Mouse (Mus musculus) layer of hippocampus, postnatal 10 days (tissue): ENCODE measurements around the gene Gm9913. TPM values are rescaled to one million over a fixed set of nuclear protein-coding genes. Genes with fewer than 3 reads are reported as not detected.

Source experiments
- DNase-seq, 2 experiments: peaks; one replicate each; pipeline ENCODE4 v3.0.0; 2021; ENCODE audit warnings: low spot score in 2 of 2
- total RNA-seq, 2 experiments: library from RNA; stranded (reverse); gene quantifications; 2 replicates each; pipeline ENCODE4 v1.2.3; 2021

Gm9913 gene
- total RNA-seq, 2 experiments from 2014 or later: 0.16 to 0.22 TPM

DNA sequence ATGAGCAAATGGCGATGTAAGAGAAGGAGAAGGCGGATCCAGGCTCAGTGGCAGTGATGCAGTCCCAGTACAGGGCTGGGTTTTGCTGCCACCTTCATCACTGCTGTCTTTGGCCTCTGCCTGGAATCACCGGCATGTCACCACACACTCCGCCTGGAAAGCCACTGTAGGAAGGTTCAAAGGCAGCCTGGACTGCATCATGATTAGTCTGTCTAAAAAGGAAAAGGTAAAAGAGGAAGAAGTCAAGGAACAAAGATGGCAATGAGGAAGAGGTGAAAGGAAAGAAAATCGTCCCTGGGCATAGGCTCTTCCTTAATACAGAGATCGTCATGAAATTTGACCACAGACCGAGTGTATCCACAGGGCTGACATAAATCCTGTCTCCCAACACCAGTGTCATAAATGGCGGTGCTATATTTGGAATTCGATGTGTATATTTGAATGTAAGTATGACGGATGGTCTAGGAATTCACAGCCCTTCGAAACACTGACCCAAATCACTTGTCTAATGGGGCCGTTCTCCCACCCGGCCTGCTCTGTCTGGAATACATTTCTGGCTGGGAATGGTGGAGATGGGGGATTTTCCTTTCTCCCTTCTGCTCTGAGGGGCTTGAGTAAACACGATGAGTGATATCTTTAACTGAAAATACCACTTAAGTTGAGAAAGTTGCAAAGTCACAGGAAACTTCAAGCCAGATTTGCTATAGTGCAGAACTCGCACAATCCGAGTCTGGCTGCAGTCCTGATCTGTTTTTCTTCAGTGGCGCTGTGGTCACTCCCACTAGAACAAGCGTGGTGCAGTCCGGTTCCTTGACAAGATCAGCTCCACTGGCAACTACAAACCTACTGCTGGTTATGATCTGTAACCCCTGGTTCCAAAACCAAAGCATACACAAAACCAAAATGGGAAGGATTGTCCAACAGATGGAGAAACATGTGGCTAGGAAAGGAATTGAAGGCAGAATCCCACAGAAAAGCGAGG is 9.8 kb upstream of the Gm9913 start:
- DNase-seq: no peak

DNA sequence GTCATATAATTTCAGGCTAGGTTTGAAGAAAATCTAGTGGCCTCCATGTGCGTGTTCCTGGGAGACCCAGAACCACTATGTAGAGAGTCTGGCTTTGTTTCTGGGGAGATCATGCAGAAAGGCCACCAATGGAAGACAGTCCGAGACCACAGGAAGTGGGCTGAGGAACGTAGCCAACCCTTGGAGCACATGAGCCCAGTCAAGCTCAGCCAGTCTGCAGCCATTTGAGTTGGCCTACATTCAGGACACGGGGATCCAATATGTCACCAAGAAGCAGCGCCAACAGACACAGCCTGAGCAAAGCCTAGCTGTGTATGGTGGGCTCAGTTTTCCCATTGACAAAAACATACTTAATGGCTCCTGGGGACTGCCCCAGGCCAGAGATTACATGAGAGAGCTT is 8.2 kb upstream of the Gm9913 start:
- peak; percentile 41 to 49 for DNase-seq

DNA sequence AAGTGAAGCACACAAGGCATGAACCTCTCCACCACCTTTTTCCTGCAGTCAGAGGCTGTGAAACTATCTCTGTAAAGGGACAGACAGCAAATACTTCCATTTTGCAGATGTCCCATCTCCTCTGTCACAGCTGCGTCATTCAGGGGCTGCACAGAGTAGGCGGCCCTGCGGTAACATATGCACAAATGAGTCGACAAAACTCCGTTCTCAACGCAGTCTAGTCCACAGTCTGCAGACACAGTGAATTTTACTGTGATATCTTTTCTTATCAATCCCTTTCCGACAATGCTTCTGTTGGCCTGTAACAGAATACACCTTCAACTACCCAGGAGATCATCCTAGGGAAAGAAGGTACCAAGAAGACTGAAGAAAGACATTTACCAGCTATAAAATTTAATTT is 6.7 kb upstream of the Gm9913 start:
- DNase-seq: no peak

DNA sequence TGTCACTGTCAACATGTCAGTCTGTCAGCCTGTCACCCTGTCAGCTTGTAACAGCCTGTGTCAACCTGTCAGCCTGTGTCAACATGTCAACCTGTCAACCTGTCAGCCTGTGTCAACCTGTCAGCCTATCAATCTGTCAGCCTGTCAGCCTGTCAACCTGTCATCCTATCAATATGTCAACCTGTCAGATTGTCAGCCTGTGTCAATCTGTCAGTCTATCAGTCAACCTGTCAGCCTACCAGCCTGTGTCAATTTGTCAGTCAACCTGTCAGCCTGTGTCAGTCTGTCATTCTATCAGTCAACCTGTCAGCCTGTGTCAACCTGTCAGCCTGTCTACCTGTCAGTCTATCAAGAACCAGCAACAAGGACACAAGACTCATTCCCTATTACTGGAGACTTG is 3.4 kb upstream of the Gm9913 start:
- DNase-seq: no peak

DNA sequence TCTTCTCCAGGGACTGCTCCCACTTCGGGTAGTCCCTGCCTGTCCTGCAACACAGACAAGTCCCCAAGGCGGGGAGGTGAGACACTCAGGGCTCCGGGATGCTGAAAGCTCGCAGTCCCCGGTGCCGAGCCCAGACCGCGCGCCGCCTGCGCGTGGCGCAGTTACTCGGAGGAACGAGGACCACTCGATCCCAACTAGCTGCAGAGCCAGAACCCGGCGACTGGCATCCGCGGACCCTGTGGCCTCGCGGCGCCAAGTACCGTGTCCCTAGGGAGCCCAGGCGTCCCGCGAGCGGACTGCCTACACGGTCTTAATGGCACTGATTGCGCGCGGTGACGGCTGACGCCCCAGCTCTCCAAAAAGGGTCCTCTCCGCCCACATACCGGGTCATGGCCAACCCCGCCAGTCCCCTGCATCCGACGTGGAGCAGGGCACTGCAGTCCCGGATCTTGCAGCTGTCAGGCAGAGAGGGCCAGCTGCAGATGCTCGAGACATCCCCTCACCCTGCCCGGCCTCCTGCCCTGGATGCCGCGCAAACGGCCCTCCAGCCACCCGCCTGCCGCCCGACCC is 942 bp downstream of the Gm9913 start:
- peak; percentile 68 to 74 for DNase-seq

DNA sequence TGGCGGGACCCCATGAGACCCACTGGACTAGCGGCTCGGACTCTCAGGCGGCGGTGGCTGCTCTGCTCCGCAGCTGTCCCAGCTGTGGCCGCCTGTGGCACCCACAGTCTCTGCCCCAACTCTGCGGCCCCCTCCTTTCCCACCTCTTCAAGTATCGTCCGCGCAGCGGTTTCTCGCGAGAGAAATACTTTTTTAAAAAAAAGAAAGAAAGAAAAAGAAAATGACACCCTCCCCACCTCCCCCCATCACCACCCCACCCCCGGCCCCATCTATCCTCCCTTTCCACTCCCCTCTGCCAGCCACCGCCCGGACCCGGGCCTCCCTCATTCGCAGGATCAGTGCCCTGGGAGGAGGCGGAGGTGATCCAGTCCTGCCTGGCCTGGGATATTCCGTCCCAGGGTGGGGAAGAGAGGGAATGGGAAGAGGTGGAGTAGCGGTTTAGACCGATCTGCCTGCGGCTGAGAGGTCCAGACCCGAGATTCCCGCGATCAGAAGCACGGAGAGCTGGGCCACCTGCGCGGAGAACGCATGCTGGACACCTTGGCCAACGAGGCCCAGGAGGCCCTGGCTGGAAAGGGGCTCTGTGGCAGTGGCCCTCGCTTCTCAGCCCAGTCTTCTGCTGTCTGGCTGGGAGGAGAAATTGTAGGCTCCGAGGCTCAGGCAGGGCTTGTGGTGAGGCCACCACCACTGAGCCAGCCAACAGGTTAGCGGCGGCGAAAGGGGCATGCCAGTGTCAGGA is 1.6 kb downstream of the Gm9913 start:
- peak in 1 of 2 experiments; percentile 69 for DNase-seq

DNA sequence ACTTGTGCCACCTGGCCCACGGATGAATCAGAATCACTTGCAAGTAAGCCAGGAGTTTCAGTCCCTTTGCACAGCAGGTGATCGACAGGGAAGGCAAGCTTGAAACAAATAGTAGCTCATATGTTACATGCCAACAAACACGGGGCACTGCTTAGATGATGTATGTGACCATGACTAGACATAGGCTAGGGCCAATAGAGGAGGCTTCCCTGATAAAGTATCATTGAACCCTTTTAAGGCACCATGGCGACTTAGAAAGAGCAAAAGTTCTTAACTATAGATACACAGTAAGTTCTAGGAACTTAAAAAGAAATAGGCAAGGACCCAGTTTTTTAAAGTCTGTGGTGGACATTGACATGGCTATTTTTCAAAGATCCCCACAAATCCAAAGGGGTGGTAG is 3.0 kb downstream of the Gm9913 start, which contains the start of gene Fbn1:
Gene Fbn1, minus strand, starts transcription at position 101 of the 400 bp plus-strand sequence.
- DNase-seq: no peak

DNA sequence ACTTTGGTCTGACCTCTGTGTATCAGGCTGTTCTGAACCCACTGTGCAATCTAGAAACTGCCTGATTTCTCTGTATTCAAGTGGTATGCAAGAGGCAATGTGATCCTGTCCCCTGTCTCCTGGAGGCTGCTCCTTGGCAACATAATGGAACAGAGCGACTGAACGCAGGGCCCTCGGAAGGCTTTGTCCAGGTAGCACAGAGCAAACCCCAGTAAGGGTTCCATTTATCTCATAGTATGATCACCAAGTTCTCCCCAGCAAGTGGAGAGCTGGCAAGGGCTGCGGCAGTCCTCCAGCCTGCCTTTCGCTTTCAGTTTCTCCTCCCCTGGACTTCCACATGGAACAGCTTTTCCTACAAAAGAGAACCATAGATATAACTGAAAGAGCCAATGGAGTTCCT is 3.5 kb downstream of the Gm9913 start:
- DNase-seq: no peak

DNA sequence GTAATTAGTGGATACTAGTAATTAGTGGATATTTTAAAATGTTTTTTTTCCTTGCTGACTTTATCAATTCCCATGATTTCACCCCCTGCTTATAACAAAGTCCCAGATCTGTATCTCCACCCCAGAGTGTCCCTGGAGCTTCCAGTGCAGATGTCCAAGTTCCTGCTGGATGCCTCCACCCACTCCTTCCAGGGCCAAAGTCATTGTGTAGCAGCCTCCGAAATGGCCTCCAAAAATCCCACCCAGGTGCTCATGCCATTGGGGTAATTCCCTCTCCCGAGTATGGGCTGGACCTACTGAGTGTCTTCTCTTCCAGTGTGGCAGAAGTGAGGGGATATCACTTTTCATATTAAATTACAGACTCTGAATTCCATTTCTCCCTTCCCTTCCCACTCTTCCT is 5.9 kb downstream of the Gm9913 start:
- no peak for DNase-seq

DNA sequence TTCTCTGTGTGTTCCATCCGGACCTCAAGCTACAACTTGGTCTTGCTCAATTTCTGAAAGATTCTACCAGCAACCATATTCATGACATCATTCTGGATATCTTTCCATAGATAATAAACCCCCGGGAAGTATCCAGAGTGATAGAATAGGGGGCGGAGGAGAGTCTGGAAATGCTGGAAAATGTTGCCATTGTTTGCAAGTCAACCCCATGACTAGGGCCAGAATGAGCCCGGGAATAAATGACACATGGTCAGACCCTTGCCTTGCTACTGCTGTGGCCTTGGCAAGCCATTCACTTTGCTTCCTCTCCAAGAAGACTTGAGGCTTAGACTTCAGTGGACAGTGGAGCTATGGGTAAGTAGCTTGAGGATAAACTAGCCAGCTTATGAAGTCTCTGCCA is 7.0 kb downstream of the Gm9913 start:
- no peak for DNase-seq

DNA sequence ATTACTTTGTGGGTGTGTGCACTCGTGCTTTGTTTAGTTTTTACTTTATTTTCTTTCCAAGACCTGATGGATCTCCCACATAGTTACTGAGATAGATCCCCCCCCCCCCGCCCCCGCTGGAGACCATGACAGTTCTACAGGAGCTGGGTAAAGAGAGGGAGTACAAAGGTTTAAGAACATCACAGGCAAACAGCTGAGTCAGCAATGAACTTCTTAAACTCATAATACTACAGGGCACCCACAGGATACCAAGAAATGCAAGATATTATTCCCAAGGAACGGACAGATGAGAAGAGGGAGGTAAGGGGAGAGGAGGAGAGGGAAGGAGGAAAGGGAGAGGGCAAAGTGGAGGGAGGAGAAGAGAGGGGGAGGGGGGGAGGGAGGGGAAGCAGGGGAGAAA is 7.7 kb downstream of the Gm9913 start:
- DNase-seq: no peak

DNA sequence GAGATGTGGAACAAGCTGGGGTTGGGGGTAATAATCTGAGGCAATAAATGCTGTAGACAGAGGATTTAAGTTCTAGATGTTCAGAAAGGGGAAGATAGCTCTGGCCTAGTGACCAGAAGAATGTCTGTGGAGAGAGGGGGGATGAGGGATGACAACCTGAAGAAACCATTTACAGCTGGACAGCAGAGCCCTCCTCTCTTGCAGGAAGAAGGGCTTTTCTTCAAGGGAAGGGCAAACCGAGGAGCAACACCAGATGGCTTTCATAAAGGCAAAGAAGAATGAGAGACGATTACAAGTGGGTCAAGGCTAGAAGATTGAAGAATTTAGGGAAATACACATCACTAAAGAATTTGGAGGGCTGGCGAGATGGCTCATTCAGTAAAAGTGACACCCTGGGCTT is 9.5 kb downstream of the Gm9913 start:
- DNase-seq: no peak

DNA sequence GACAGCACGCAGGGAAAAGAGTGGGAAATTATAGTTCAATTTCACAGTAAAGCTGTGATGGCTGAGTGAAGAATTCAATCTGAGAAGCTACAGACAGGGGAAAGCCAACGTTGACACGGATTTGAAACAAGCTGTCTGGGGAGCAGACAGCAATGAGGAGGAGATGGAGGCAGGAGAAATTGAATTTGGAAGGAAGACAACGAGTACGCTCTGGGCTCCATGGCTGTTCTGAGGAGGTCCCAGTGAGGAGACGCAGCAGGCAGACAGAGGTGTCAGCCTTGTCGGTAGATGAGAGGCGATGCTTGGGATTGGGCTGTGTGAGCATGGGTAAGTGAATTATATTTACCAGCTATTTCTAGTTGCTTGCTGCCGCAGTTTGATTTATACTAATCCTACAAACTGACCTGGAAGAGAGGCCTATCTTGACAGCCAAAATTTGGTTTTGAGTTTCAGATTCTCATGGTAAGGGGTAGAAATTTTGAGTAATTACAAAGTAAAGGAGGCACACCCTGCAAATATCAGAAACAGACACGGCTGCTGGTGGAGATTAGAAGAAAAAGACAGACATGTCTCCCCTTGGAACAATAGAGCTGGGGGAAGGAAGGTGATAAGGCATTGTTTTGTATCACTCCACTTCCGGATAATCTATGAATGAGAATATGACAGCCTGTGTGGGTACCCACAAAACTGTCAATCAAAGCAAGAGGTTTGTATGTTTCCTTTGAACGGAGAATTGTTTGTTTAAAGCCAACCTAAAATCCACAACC is 10.6 kb downstream of the Gm9913 start:
- DNase-seq: no peak

DNA sequence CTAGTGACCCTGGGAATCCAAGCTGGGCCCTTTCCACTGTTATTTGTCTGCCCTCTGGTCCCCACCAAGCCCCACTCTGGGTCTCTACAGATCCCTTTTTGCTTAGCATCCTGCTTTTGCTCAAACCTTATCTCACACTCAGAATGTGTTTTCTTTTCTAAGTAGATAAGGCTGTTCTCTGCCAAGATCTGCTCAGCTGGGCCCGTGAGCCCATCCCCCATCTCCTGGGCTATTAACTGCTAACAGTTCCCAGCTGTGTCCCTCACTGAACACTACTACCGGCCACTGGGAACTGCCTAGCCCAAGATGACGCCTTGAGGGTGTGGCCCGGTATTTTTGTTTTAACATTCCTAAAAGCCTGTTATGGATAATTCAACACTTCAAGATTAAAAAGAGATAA is 11.7 kb downstream of the Gm9913 start:
- DNase-seq: no peak

DNA sequence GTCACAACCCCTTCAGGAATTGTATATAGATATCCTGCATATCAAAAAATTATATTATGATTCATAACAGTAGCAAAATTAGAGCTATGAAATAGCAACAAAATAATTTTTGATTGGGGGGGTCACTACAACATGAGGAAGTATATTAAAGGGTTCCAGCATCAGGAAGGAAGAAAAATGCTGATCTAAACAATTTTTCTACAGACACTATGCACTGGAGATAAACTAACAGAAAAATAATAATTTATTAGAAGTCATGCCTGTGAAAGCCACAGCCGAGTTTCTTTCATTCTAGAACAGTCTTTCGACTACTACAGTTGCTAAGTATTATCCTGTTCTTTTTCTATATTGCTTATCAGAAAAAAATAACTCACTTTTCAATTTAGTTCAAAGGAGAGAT is 20.6 kb downstream of the Gm9913 start:
- DNase-seq: no peak

DNA sequence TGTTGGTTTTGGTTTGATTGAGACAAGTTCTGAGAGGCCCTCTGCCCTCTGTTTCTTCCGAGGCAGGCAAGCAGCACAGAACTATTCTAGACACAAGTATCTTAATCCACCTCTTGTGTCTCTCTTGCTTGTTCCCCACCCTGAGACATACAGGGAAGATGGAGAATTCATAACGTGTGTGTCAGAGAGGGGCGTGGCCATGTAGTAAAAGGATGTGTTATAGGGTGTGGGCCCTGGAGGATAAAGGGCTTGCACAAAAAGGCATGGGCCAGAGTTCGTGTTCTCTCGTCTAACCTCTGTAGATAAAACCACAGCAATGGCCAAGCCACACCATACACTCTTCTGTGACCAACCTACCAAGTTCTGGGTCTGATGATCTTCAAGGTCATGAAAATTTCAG is 21.7 kb downstream of the Gm9913 start:
- DNase-seq: no peak

DNA sequence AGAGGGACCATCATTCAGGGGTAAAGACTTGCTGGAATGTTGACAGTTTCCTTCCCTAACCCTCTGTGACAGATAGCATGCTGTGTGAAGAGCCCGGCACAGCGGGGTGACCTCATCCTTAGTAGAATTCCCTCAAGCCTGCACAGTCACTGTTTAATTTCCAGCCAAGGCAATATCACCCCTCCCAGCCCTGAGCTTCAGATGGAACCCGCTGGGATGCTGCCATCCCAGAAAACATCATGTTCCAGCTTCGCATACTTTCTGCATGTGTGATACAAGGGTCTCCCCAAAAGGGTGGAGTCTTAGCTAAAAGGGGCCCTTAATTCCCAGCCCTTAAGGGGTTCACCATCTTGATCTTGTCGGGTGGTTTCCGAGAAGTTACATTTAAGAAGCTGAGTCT is 25.8 kb downstream of the Gm9913 start:
- no peak for DNase-seq

DNA sequence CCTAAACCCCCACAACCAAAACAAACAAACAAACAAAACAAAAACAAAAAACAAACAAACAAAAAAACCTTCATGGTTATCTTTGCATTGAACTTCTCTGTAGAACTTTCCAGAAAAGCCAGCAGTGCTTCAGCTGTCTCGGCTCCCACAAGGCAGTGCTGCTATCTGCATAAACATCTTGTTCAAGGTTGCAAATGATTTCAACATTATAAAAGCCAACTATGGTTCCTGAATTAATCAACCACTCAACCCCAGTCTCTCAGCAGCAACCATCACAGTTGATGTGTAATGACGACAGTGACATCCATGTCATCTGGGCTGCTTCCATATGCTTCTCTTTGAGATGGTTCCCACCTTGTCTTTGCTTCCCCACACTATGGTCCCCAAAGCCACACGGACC is 34.8 kb downstream of the Gm9913 start:
- DNase-seq: no peak

DNA sequence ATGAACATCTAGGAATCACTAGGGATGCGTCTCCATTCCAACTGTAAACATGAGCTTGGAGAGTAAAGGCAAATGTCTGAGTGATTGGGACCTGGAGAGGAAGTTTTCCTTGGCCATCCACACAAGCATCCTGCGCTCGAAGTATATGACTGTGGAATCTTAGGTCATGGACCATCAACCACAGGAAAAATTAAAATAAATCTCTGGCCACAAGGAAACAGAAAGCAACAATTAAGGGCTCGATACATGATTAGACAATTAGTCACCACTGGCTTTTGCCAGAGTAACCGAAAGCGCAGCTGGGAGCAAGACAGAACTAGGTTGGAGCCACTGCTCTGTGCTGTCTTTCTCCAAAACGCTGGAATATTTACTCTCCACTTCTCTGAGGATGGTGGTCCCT is 35.7 kb downstream of the Gm9913 start:
- DNase-seq: no peak

DNA sequence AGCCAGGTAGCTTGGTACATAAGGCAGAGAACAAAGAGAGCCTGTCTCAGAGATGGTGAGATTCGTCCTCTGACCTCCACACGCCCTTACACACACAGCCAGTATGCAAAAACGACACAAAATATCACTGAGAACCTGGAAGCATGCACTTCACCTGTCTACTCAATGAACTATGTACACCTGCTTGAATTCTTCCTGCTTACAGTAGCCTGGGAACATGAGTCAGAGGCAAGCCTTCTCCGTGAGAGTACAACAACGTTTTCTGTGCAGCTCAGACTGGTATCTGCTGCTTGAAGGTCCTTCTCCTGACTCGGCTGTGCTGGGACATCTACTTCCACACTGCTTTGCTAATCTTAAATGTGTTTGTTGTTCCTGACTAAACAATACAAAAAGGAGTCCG is 36.6 kb downstream of the Gm9913 start:
- no peak for DNase-seq

DNA sequence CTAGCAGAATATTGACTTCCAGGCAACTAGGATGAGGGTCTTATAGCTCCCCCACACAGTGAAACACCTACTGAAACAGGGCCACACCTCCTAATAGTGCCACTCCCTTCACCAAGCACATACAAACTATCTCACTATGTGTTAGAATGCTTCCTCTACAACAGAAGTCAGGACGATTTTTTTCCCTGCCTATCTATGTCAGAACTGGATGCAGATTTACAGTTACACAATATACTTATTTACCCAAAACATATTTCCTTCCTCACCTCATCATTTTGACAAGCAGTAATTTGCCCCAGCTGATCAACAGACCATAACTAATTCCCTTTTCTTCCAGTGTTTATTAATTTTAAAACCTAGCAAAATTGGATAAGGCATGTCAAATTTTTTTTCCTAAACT is 38.8 kb downstream of the Gm9913 start:
- DNase-seq: no peak
